Mouse (Mus musculus): ENCODE measurements around the gene Zfp462. TPM values are rescaled to one million over a fixed set of nuclear protein-coding genes. Genes with fewer than 3 reads are reported as not detected.

Zfp462 gene
- polyA plus RNA-seq, 2 experiments = 0.05 to 0.35 TPM

GRCm38 (mm10) chr4:55098366-55098765, 153.5 kb downstream of the Zfp462 start:
- no peak for DNase-seq (ENCODE audit: low read depth in 3 of 3, low spot score in 3 of 3)
- WGBS (ENCODE audit: insufficient replicate concordance) = 40% methylated on average over 6 of the region's 6 CpGs
- Histone ChIP-seq H3K4me1 (replicated peaks; ENCODE audit: control insufficient read depth in 2 of 2, insufficient read depth in 2 of 2, low read length in 1 of 2) (no peaks in the 10 kb centered on the region), H3K27me3 (ENCODE audit: control insufficient read depth, insufficient read depth, low read length) (no peaks in the 10 kb centered on the region), H3K9me3 (ENCODE audit: control insufficient read depth, low read length) (no peaks in the 10 kb centered on the region), H3K36me3 (replicated peaks; ENCODE audit: control insufficient read depth, insufficient read depth, low read depth) (no peaks in the 10 kb centered on the region), H3K9ac (replicated peaks) (no peak overlapping the region), H3K27ac (no peak overlapping the region), H3K4me3 (ENCODE audit: insufficient read depth in 1 of 2, low read depth in 2 of 2, low read length in 2 of 2) (no peak overlapping the region), H3K4me2 (ENCODE audit: low read depth) (no peak overlapping the region)
- no peak for ATAC-seq (ENCODE audit: insufficient read depth)
- TF ChIP-seq CTCF (IDR thresholded peaks at IDR 0.05; ENCODE audit: low read depth) = no peak
- no peak for TF ChIP-seq EP300 (IDR thresholded peaks at IDR 0.05; ENCODE audit: low read depth)

GRCm38 (mm10) chr4:55100851-55101250, 156.0 kb downstream of the Zfp462 start:
- Histone ChIP-seq H3K27ac (no peak overlapping the region), H3K4me2 (ENCODE audit: low read depth) (no peak overlapping the region), H3K9me3 (ENCODE audit: control insufficient read depth, low read length) (no peaks in the 10 kb centered on the region), H3K36me3 (replicated peaks; ENCODE audit: control insufficient read depth, insufficient read depth, low read depth) (no peaks in the 10 kb centered on the region), H3K4me1 (replicated peaks; ENCODE audit: control insufficient read depth in 2 of 2, insufficient read depth in 2 of 2, low read length in 1 of 2) (no peaks in the 10 kb centered on the region), H3K4me3 (ENCODE audit: insufficient read depth in 1 of 2, low read depth in 2 of 2, low read length in 2 of 2) (no peak overlapping the region), H3K9ac (replicated peaks) (no peak overlapping the region), H3K27me3 (ENCODE audit: control insufficient read depth, insufficient read depth, low read length) (no peaks in the 10 kb centered on the region)
- DNase-seq (ENCODE audit: low read depth in 3 of 3, low spot score in 3 of 3) (no peak), ATAC-seq (ENCODE audit: insufficient read depth) (no peak)
- 53% methylated on average over 2 of the region's 2 CpGs for WGBS (ENCODE audit: insufficient replicate concordance)
- TF ChIP-seq EP300 (IDR thresholded peaks at IDR 0.05; ENCODE audit: low read depth) (no peak), CTCF (IDR thresholded peaks at IDR 0.05; ENCODE audit: low read depth) (no peak)

GRCm38 (mm10) chr4:55101601-55102000, 156.8 kb downstream of the Zfp462 start:
- H3K27ac ChIP-seq = no peak overlapping the region
- H3K9ac ChIP-seq (replicated peaks) = no peak overlapping the region
- DNase-seq (ENCODE audit: low read depth in 3 of 3, low spot score in 3 of 3) (no peak), ATAC-seq (ENCODE audit: insufficient read depth) (no peak)
- H3K4me2 ChIP-seq (ENCODE audit: low read depth) = no peak overlapping the region
- no peak for TF ChIP-seq CTCF (IDR thresholded peaks at IDR 0.05; ENCODE audit: low read depth)
- no peak for TF ChIP-seq EP300 (IDR thresholded peaks at IDR 0.05; ENCODE audit: low read depth)
- no peaks in the 10 kb centered on the region for H3K9me3 ChIP-seq (ENCODE audit: control insufficient read depth, low read length)
- WGBS (ENCODE audit: insufficient replicate concordance) = 61% methylated on average over 9 of the region's 9 CpGs
- H3K36me3 ChIP-seq (replicated peaks; ENCODE audit: control insufficient read depth, insufficient read depth, low read depth) = no peaks in the 10 kb centered on the region
- no peaks in the 10 kb centered on the region for H3K27me3 ChIP-seq (ENCODE audit: control insufficient read depth, insufficient read depth, low read length)
- H3K4me1 ChIP-seq (replicated peaks; ENCODE audit: control insufficient read depth in 2 of 2, insufficient read depth in 2 of 2, low read length in 1 of 2) = no peaks in the 10 kb centered on the region
- H3K4me3 ChIP-seq (ENCODE audit: insufficient read depth in 1 of 2, low read depth in 2 of 2, low read length in 2 of 2) = no peak overlapping the region

- WGBS (ENCODE audit: insufficient replicate concordance) = 51% methylated on average over 3 of the region's 3 CpGs
- Histone ChIP-seq H3K9me3 (ENCODE audit: control insufficient read depth, low read length) (no peaks in the 10 kb centered on the region), H3K36me3 (replicated peaks; ENCODE audit: control insufficient read depth, insufficient read depth, low read depth) (no peaks in the 10 kb centered on the region), H3K4me2 (ENCODE audit: low read depth) (no peak overlapping the region), H3K4me1 (replicated peaks; ENCODE audit: control insufficient read depth in 2 of 2, insufficient read depth in 2 of 2, low read length in 1 of 2) (no peaks in the 10 kb centered on the region), H3K9ac (replicated peaks) (no peak overlapping the region), H3K27me3 (ENCODE audit: control insufficient read depth, insufficient read depth, low read length) (no peaks in the 10 kb centered on the region), H3K27ac (no peak overlapping the region), H3K4me3 (ENCODE audit: insufficient read depth in 1 of 2, low read depth in 2 of 2, low read length in 2 of 2) (no peak overlapping the region)
- no peak for ATAC-seq (ENCODE audit: insufficient read depth)
- TF ChIP-seq CTCF (IDR thresholded peaks at IDR 0.05; ENCODE audit: low read depth) (no peak), EP300 (IDR thresholded peaks at IDR 0.05; ENCODE audit: low read depth) (no peak)
- DNase-seq (ENCODE audit: low read depth in 3 of 3, low spot score in 3 of 3) = no peak
These were observed 157.5 kb downstream of the Zfp462 start for GRCm38 (mm10) chr4:55102382-55102781.

- H3K9ac ChIP-seq (replicated peaks) = no peak overlapping the region
- H3K27ac ChIP-seq = no peak overlapping the region
- H3K4me2 ChIP-seq (ENCODE audit: low read depth) = no peak overlapping the region
- H3K4me1 ChIP-seq (replicated peaks; ENCODE audit: control insufficient read depth in 2 of 2, insufficient read depth in 2 of 2, low read length in 1 of 2) = no peaks in the 10 kb centered on the region
- 55% methylated on average over 3 of the region's 3 CpGs for WGBS (ENCODE audit: insufficient replicate concordance)
- H3K9me3 ChIP-seq (ENCODE audit: control insufficient read depth, low read length) = no peaks in the 10 kb centered on the region
- DNase-seq (ENCODE audit: low read depth in 3 of 3, low spot score in 3 of 3) = no peak
- H3K36me3 ChIP-seq (replicated peaks; ENCODE audit: control insufficient read depth, insufficient read depth, low read depth) = no peaks in the 10 kb centered on the region
- TF ChIP-seq EP300 (IDR thresholded peaks at IDR 0.05; ENCODE audit: low read depth) (no peak), CTCF (IDR thresholded peaks at IDR 0.05; ENCODE audit: low read depth) (no peak)
- H3K27me3 ChIP-seq (ENCODE audit: control insufficient read depth, insufficient read depth, low read length) = no peaks in the 10 kb centered on the region
- no peak overlapping the region for H3K4me3 ChIP-seq (ENCODE audit: insufficient read depth in 1 of 2, low read depth in 2 of 2, low read length in 2 of 2)
- no peak for ATAC-seq (ENCODE audit: insufficient read depth)
These were observed 158.7 kb downstream of the Zfp462 start for GRCm38 (mm10) chr4:55103575-55103974.
